Mouse (Mus musculus) heart, adult 8-10 months (tissue): ENCODE data around the gene Chchd6. TPM values are rescaled to one million over a fixed set of nuclear protein-coding genes. Genes with fewer than 3 reads are reported as not detected.
A peak's percentile ranks its signal among the peaks of the same experiment; 100 is the strongest.

ENCODE experiments used
- DNase-seq: peaks from one replicate; pipeline ENCODE4 v3.0.0; 2022; ENCODE audit warnings: low spot score
- total RNA-seq, 4 experiments: library from RNA; stranded (reverse); gene quantifications; 2 replicates each; pipeline ENCODE4 v1.2.4; 2022

Chchd6 gene
- total RNA-seq, 4 experiments from 2014 or later = 10.1 to 12.9 (median 11.5) TPM

- DNase-seq = no peak
These were observed 188.1 kb downstream of the Chchd6 start for GRCm38 (mm10) chr6:89407247-89407889.

- DNase-seq = no peak
These were observed 190.5 kb downstream of the Chchd6 start for GRCm38 (mm10) chr6:89404964-89405363.

DNA sequence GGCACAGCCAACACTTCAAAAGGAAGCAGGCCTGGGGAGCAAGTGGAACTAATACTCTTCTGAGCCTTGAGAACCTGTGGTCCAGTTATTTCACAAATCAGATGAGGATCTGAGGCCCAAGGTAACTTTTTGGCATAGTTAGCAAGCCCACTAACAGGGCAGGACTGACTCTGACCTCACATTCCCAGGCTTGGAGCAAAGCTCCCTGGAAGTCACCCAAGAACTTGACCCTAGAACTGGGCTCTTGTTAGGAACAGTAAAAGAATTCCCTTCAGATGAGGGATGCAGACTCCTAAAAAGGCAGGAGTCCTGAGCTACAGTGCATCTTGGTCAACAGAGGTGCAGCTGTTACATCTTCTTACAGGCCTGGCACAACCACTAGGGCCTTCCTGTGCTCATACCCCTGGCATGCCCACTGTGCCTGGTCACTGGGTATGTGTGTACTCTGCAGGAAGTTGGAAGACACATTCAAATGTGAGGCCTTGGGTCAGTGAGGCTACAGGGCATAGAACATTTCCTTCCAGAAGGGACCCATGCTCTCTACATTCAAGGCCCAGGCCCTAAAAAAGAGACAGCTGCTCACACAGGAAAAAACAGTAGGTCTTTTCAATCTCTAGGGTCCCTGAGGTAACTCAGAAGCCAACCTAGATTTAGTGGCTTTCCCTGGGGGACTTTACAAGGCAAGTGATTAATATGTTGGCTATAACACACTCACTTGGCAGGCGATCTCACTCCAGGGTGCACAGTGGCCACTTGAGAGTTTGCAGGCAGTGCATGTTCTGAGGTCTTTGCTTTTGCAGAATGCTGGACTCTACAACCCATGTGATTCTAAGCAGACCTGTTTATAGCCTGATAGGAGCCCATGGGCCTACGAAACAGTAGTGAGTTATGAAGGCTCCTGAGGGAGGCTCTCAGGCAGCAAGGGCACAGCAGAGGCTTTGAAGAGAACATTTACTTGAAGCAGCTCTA lies 191.9 kb downstream of the Chchd6 start:
- no peak for DNase-seq

DNA sequence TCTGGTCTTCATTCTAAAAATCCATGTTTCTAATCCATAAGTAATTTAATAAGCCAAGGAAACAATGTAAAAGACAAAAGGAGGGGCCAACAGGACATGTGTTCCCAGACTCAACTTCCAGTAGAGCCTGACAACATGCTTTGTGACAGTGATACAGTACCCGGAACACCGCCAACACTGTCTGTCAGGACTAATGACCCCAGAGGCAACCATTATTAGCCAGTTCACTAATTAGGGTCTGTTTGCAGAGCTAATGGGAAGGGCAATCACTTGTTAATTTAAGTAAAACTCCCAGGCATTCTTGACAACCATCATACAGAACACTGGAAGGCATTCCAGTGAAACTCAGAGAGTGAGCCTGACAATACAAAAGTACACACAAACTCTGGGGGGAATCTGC lies 193.0 kb downstream of the Chchd6 start:
- DNase-seq = no peak

DNA sequence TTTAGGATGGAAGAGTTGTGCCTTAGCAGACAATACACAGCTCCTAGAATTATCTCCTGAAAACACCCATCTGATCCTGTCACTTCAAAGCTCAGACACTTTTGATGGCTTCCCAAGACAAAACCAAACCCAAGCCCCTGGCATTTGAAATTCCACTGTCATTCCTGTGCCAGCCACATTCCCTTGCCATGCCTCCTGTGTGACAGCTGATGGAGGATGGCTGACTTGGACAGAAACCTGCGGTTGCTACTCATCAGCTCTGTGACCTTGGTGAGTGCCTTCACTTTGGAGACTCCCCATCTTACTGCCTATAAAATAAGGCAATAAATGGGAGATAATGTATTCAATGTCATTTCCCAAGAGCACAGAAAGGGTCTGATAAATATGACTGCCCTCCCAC lies 195.9 kb downstream of the Chchd6 start:
- no peak for DNase-seq

- DNase-seq = no peak
These were observed 197.5 kb downstream of the Chchd6 start for GRCm38 (mm10) chr6:89397919-89398318.

DNA sequence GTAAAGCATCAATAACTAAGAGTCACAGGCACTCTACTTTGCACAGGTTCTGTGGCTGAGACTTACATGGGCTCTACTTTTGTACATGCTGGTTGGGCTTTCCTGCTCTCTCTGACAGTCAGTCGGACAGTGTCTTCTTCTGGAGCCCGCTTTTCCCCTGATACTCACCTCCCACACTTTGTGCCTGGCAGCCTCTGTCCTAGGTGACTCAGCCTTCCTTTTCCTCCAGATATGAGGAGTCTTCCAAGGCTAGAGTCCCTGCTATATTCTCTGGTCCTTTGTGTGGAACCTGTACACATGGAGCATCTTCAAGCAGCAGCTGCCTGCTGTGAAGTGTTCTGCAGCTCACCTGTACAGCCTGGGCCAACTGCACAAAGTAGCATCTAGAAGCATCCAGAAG lies 201.6 kb downstream of the Chchd6 start:
- no peak for DNase-seq

GRCm38 (mm10) chr6:89392213-89392612 lies 203.2 kb downstream of the Chchd6 start:
- DNase-seq = no peak

DNA sequence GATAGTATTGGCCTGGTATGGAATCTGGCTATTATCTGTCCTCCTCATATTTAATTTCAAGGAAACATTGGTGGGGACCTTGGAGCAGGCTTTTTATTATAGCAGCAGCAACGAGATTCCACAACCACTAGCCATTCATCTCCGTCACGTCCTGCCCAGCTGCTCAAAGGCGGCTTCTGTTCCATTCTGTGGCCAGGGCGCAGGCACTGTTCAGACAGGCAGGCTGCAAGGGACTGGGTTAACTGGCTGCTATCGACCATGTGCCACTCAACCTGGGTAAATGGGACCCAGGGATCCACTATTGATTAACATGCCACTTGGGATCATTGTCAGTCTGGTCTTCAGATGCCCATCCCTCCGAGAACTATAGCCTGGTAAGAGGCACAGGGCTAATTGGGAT lies 205.7 kb downstream of the Chchd6 start:
- DNase-seq = no peak

- DNase-seq = no peak
These were observed 208.5 kb downstream of the Chchd6 start for GRCm38 (mm10) chr6:89386956-89387355.

DNA sequence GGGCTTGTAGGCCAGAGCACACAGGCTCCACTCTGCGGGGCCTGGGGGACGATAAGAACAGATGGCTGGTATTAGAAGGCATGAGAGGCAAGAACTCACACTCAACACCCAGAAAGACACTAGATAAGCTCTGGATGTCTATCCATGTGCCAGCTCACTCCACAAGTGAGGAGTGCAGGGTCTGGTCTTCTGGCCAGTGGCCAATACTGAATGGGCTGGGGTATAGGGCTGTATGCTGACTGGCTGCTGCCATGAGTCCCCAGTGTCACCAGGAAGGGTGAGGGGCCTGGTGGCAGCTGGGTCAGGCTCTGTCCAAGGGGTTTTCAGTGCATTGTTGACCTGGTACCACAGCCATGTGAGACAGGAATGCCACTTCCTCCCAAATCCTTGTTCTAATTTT lies 210.8 kb downstream of the Chchd6 start:
- no peak for DNase-seq

- DNase-seq = no peak
These were observed 213.6 kb downstream of the Chchd6 start for GRCm38 (mm10) chr6:89381851-89382250.

DNA sequence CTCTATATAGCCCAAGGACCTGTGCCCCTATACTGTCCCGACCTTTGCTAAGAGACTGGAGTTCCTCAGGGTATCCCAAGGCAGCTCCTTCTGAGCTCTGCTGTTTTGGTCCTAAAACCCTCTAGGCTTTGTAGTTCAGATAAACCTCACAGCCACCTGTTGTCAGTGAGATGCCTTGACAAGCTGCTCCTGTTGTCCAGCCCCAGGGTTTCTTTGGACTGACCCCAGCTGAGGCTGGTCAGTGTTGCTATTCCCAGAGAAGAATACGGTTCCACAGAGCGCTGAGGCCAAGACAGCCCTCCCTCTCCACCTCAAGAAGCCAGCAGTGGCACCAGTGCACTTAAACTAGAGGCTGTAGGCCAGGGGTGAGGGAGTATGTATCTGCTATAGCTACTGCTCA lies 214.3 kb downstream of the Chchd6 start:
- no peak for DNase-seq

- no peak for DNase-seq
These were observed 214.7 kb downstream of the Chchd6 start for GRCm38 (mm10) chr6:89380751-89381150.

DNA sequence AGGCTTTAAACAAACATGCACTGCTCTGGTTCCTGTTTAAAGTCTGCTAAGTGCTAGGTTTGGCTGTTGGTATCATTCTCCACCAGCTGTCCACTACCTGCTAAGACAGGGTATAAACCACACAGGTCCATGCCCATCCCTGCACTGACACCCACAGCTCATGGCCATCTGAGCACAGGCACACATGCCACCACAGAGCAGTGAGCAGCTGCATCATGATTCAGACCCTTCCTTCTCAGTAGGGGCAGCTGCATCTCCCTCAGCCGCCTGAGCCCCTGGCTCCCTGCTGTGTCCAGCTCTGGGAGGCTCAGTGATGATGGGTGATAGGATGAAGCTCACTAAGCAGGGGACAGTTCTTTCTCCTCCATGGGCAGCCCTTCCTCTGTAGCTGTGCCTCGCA lies 217.2 kb downstream of the Chchd6 start:
- DNase-seq = no peak

DNA sequence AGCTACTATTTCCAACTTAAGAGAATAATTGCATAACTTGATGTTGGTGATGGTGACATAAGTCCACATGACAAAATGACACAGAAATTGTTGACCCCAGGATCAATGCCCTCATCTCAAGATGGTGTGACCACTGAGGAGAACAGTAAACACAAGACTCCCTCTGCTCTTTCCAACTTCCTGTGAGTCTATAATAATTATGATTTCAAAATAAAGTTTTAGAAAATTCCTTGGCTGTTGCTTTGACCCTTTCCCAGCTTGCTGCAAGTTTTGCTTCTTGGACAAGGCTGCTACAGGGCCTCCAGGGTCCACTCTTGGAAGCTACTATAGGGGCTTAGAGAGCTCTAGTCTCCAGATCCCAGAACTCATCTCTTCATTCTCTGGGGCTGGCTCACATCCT lies 226.6 kb downstream of the Chchd6 start:
- no peak for DNase-seq

- DNase-seq = peak; percentile 57
These were observed 231.1 kb downstream of the Chchd6 start for GRCm38 (mm10) chr6:89364342-89364741.

- no peak for DNase-seq
These were observed 232.4 kb downstream of the Chchd6 start for GRCm38 (mm10) chr6:89363107-89363451.

DNA sequence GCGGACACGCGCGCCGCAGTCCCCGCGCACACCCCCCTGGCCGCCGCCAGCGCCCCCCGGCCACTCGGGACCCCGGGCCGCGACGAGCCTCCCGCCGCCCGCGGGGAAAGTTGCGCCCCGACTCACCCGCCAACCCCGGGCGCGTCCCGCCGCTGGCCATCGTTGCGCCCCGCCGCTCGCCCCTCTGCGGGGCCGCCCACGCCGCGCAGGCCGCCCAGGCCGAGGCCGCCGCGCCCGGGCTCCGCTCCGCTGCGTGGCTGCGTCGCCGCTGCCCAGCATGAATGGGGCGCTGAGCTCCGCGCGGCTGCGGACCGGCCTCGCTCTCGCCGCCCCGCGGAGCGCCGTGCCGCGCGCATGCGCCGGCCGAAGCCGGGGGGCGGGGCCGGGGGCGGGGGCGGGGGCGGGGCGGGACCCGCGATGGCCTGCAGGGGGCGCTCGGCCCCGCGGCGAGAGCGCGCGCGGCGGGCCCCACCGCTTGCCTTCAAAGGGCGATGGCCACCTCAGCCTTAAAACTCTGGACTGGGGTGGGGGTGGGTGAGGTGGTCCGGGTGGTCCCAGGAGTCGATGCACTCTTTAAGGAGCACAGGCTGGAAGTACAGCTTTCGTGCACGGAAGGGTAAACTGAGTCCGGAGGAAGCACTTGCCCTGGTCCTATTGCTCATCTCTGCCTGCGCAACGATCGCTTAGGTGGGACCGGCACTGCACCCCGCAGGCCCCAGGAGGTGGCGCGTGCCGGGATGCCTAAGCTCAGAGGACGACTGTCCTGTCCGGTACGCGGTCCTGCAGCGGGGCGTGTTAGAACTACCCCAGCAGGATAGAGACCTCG lies 233.0 kb downstream of the Chchd6 start, which contains the start of gene Plxna1:
Gene Plxna1, minus strand, starts transcription at position 340 of the 826 bp plus-strand sequence.
- no peak for DNase-seq

DNA sequence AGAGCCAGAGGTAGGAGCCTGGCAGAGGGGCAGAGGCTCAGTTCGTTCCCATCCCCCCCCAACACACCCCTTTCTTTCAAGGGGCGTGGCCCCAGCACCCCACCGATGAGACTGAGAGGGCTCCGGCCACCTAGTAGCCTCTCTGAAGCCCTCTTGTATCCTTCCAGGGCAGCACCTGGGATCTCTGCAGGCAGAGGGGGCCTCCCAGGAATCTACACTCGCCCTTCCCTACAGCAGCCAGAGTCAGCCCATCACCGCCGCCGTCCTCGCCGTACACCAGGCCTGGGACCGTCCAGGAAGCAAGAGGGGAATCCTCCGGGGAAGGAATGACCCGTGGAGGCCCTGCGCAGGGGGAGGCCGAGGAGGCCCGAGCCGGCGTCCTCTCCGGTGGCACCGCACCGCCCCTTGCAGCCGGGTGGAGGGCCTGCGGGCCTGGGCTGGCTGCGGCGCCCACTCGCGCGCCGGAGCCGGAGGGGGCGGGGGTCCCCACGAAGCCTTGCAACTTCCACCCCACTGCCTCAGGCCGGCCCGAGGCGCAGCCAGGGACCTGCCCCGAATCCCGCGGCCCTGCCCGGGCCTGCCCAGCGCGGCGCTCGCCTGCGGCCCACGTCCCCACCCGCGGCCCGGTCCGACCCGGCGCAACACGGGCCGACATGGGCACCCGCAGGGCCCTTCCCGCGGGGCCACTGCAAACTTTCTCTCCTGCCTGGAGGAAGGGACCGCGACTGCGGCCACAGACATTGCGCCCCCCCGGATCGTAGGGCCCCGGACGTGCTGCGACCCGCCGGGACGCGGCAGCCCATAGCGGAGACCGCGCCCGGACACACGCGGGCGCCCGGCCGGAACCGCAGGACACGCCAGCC lies 233.8 kb downstream of the Chchd6 start:
- DNase-seq = no peak
